Mouse (Mus musculus): ENCODE measurements around the gene Fgf23.

Fgf23 gene

DNA sequence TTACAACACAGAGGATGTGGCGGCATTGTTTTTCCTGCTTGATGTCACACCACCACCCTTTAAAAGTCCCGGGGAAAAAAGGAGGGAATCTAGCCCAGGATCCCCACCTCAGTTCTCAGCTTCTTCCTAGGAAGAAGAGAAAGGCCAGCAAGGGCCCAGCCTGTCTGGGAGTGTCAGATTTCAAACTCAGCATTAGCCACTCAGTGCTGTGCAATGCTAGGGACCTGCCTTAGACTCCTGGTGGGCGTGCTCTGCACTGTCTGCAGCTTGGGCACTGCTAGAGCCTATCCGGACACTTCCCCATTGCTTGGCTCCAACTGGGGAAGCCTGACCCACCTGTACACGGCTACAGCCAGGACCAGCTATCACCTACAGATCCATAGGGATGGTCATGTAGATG lies at the start of gene Fgf23:
Fgf23 (plus strand) TSS at position 86 of the 400 bp plus-strand sequence.
- DNase-seq (ENCODE audit: low spot score in 2 of 2): no peak

GRCm38 (mm10) chr6:127024836-127025235 lies 47.9 kb upstream of the Fgf23 start:
- no peak for DNase-seq (ENCODE audit: low spot score in 2 of 2)

DNA sequence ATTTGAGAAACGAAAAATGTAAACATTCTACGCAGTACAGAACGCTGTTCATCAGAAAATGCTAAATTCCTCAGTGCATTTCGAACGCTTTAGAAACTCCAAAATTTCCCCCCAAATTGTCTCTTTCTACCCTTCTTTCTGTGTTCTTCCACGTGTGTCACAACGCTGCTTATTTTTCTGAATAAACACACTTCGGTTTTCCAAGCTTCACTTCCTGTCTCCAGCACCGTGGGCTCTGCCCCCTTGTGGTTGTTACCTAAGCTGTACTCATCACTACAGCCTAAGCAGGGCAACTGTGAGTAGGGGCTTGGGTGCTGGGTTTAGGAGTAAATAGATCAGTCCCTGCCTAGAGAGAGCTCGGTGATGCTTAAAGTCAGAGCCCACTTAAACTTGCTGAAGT lies 37.9 kb upstream of the Fgf23 start:
- DNase-seq (ENCODE audit: low spot score in 2 of 2): no peak

- DNase-seq (ENCODE audit: low spot score in 2 of 2): no peak
These were observed 27.8 kb upstream of the Fgf23 start for GRCm38 (mm10) chr6:127044909-127045308.

- no peak for DNase-seq (ENCODE audit: low spot score in 2 of 2)
These were observed 21.9 kb upstream of the Fgf23 start for GRCm38 (mm10) chr6:127050847-127051246.

GRCm38 (mm10) chr6:127056990-127057588 lies 15.6 kb upstream of the Fgf23 start:
- DNase-seq (ENCODE audit: low spot score in 2 of 2): no peak

- DNase-seq (ENCODE audit: low spot score in 2 of 2): no peak
These were observed 12.7 kb upstream of the Fgf23 start for GRCm38 (mm10) chr6:127059975-127060374.

GRCm38 (mm10) chr6:127063915-127064314 lies 8.8 kb upstream of the Fgf23 start:
- no peak for DNase-seq (ENCODE audit: low spot score in 2 of 2)

- no peak for DNase-seq (ENCODE audit: low spot score in 2 of 2)
These were observed 7.9 kb upstream of the Fgf23 start for GRCm38 (mm10) chr6:127064815-127065214.

- peak; percentile 63 to 68 for DNase-seq (ENCODE audit: low spot score in 2 of 2)
These were observed 7.4 kb downstream of the Fgf23 start for GRCm38 (mm10) chr6:127079867-127080731.

GRCm38 (mm10) chr6:127081820-127082219 lies 9.1 kb downstream of the Fgf23 start:
- DNase-seq (ENCODE audit: low spot score in 2 of 2): no peak

DNA sequence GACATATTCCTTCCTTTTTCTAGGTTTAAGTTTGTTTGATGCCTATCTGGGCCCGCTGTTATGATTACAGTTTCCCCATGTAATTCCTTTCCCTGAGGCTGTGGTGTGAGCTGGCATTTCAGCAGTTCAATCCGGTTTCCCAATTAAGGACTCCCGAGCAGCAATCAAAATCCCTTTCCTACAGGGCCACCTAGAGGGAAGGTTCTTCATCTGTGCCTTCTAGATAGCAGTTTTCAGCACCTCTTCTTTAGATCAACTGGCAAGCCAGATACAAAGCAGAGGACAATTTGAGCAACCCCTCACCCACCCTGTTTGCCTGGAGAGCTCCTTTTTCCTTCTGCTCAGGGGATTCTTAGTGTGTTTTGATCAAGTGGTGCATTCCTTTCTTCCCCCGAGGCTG lies 14.0 kb downstream of the Fgf23 start:
- peak in 1 of 2 experiments; percentile 46 for DNase-seq (ENCODE audit: low spot score in 2 of 2)

- no peak for DNase-seq (ENCODE audit: low spot score in 2 of 2)
These were observed 21.9 kb downstream of the Fgf23 start for GRCm38 (mm10) chr6:127094565-127094964.

GRCm38 (mm10) chr6:127103506-127104275 lies 31.0 kb downstream of the Fgf23 start:
- DNase-seq (ENCODE audit: low spot score in 2 of 2): no peak

GRCm38 (mm10) chr6:127104396-127105029 lies 31.8 kb downstream of the Fgf23 start:
- no peak for DNase-seq (ENCODE audit: low spot score in 2 of 2)

DNA sequence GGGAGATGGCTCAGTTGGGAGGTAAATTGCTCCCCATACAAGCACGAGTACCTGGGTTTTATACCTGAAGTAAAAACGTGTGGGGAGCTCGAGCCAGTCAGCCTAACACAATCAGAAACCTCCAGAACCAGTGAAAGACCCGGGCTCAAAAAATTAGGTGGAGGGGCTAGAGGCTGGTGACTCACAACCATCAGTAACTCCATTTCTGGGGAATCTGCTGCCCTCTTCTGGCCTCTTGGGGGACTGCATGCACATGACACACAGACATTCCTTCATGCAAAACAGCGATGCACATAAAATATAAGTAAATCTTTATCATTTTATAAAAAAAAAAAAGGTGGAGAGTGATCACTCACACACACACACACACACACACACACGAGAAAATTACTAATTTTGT lies 32.4 kb downstream of the Fgf23 start:
- DNase-seq (ENCODE audit: low spot score in 2 of 2): peak in 1 of 2 experiments; percentile 39

DNA sequence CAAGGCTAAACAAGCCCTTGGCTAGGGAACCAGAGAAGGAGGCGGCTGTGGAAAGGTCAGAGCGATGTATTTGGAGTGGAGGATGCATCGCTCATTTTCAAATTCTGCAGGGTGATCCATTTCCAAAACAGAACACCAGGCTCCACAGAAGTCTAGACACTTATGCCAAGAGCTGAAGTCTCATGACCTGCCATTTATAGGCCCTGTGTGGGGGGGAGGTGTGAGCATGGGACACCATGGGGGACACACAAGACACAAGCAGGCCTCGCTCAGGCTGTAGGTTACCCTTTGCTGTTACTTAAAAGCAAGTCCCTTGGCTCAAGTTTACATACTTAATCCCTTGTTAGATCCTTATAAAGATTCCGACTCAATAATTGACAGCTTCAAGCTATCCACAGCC lies 33.5 kb downstream of the Fgf23 start:
- no peak for DNase-seq (ENCODE audit: low spot score in 2 of 2)

DNA sequence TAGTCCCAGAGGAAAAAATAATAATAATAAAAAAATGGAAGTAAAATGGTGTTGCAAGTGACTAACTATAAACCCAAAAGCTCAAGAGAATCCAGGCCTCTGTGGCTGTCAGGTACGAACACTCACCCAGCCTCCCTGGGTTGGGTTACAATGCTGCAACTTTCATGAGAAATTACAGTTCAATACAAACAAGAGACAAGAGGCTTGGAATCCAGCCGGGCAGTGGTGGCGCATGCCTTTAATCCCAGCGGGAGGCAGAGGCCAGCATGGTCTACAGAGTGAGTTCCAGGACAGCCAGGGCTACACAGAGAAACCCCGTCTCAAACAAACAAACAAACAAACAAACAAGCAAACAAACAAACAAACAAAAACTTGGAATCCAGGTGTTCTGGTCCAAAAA lies 34.0 kb downstream of the Fgf23 start:
- no peak for DNase-seq (ENCODE audit: low spot score in 2 of 2)

- no peak for DNase-seq (ENCODE audit: low spot score in 2 of 2)
These were observed 34.7 kb downstream of the Fgf23 start for GRCm38 (mm10) chr6:127107413-127107812.

GRCm38 (mm10) chr6:127108368-127109060 lies 35.8 kb downstream of the Fgf23 start:
- DNase-seq (ENCODE audit: low spot score in 2 of 2): no peak

DNA sequence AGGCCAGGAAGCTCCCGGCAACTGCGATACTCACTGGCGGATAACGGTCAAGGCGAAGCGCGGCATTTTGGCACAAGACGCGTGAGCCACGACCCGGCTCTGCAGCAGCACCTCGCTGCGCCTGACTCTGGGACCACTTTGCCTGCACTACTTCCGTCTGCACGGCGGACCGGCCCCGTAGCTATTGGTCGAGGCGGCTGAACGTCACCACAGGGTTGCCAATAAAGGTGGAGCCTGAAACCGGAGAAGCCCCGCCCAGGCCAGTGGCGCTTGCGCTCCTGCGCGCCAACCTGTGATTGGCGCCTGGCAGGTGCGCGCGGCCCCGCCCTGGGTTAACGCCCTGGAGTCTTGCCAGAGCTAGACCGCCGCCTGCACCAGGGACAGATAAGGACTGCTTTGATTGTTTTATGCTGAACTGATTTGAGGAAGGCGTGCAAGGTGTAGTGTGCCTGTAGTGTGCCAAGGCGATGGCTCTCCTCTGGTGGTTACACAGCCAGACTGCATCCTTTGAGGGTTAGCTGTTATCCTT lies 36.8 kb downstream of the Fgf23 start, which contains the start of gene Tigar:
Tigar (minus strand) TSS at position 156 of the 529 bp plus-strand sequence.
- DNase-seq (ENCODE audit: low spot score in 2 of 2): peak; percentile 82 to 91
